Mouse (Mus musculus) layer of hippocampus, adult 2 months (tissue): Measurements from ENCODE around the gene Ugt1a2. TPM values are rescaled to one million over a fixed set of nuclear protein-coding genes. Genes with fewer than 3 reads are reported as not detected.
"Not testable (repeated sequence)": the region's sequence is repeated elsewhere in the genome, so short reads cannot be mapped to it uniquely, and the experiment has no call there.

Experiments used
- DNase-seq, 2 experiments: peaks; one replicate each; pipeline ENCODE4 v3.0.0; 2022; ENCODE audit warnings: low spot score in 2 of 2
- H3K27ac ChIP-seq: fragments of 200-600 bp; 2 replicates; pipeline ENCODE4 v1.8.1; 2022
- H3K4me3 ChIP-seq: fragments of 200-600 bp; 2 replicates; pipeline ENCODE4 v1.8.1; 2022; ENCODE audit warnings: mild to moderate bottlenecking
- CTCF ChIP-seq: fragments of 200-600 bp; conservative IDR thresholded peaks from 2 replicates; pipeline ENCODE4 v1.8.1; 2022; ENCODE audit warnings: antibody characterized with exemption, mild to moderate bottlenecking, moderate library complexity
- total RNA-seq, 2 experiments: library from RNA; stranded (reverse); gene quantifications; 2 replicates each; pipeline ENCODE4 v1.2.3; 2021

The Ugt1a2 gene
- total RNA-seq, 2 experiments from 2014 or later = not detected

GRCm38 (mm10) chr1:88223591-88223990 lies 23.2 kb downstream of the Ugt1a2 start:
- Histone ChIP-seq H3K4me3 (no peak overlapping the region), H3K27ac (no peak overlapping the region)
- DNase-seq = no peak
- TF ChIP-seq CTCF = no peak

- Histone ChIP-seq H3K4me3 (no peak overlapping the region), H3K27ac (no peak overlapping the region)
- no peak for DNase-seq
- TF ChIP-seq CTCF = no peak
These were observed 23.8 kb downstream of the Ugt1a2 start for GRCm38 (mm10) chr1:88224029-88224776.

DNA sequence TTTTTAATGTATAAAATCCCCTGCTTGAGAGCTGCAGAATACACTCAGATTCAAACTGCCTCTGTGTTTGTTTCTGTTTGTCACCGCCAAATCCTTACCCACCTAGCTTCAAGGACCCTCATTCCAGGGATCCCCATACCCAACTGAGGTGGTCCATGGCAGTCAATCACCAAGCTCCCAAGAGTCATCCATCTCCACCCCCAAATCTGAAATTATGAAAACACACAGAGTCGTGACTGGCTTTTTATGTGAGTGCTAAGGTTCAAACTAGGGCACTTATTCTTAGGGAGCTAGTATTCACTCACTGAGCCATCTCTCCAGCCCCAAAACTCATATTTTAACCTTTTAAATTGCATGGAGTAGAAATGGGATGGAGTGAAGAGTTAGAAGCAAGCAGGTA lies 24.9 kb downstream of the Ugt1a2 start:
- not testable (repeated sequence) for DNase-seq, H3K27ac ChIP-seq, H3K4me3 ChIP-seq

DNA sequence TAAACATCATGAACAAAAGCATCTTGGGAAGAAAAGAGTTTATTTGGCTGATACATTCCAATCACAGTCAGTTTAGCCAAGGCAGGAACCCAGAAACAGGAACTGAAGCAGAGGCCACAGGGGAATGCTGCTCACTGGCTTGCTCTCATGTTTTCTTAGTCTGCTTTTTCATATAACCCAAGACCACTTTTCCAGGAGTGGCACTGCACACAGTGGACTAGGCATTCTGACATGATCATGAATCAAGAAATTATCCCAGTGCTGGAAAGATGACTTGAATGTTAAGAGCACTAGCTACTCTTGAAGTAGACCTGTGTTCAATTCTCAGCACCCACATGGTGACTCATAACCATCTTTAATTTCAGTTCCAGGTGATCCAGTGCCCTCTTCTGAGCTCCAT lies 25.3 kb downstream of the Ugt1a2 start:
- TF ChIP-seq CTCF = no peak
- DNase-seq = no peak
- no peak overlapping the region for H3K27ac ChIP-seq
- no peak overlapping the region for H3K4me3 ChIP-seq

GRCm38 (mm10) chr1:88226670-88227379 lies 26.4 kb downstream of the Ugt1a2 start, which contains the start of gene Mroh2a:
Gene Mroh2a, plus strand, starts transcription at chr1:88226986.
- Histone ChIP-seq H3K4me3 (no peak within 1 kb of the TSS), H3K27ac (no peak within 1 kb of the TSS)
- DNase-seq = no peak
- no peak for TF ChIP-seq CTCF

- no peak overlapping the region for H3K27ac ChIP-seq
- no peak for DNase-seq
- TF ChIP-seq CTCF = no peak
- no peak overlapping the region for H3K4me3 ChIP-seq
These were observed 27.1 kb downstream of the Ugt1a2 start for GRCm38 (mm10) chr1:88227482-88227881.

DNA sequence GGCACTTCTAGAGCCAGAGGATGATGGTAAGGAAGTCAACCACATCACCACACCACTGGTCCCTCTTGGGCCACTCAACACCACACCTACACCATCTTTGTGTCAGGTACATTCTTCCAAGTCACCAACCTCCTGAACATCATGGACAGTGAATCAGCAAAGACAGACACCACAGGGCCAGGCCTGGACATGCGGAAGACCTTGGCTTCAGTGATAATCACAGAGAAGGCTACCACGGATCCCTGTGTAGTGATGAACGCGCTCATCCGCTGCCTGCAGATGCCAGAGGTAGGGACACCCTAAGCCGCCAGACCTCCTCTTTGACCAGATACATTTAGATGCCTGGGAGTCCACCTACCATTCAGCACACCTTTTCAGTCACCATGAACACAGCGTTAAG lies 27.7 kb downstream of the Ugt1a2 start:
- Histone ChIP-seq H3K27ac (no peak overlapping the region), H3K4me3 (no peak overlapping the region)
- no peak for DNase-seq
- TF ChIP-seq CTCF = no peak

DNA sequence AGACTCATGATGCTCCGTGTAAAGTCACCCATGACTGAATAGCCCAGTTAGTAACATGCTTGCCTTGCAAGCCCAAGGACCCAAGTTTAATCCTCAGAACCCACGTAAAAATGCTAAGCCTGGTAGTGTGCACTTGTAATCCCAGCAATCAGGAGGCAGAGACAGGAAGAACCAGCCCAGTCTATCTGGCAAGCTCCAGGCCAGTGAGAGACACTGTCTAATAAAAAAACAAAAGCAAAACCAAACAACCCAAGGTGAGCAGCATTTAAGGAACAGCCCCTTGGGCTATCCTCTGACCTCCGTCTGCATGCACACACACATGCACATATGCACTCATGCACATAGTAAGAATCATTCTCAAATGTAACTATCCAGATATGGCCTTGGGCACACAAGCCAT lies 29.2 kb downstream of the Ugt1a2 start:
- no peak overlapping the region for H3K4me3 ChIP-seq
- no peak for TF ChIP-seq CTCF
- DNase-seq = no peak

DNA sequence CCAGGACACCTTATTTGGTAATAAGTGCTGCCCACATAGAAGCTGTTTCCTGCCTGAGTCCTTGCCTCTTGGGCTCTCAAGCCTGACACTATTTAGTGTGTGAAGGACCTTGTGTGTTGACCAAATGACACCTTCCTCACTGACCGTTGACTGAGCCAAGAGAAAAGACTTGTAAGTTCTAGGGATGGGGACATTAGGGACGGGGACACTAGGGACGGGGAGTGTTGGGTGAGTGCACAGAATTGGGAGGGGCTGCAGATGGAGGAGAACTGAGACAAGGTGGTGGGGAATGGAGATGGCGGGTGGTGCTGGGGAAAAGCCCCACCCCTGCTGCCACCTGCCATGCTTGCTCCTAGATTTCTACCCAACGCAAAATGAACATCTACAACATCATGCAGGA lies 29.6 kb downstream of the Ugt1a2 start:
- H3K27ac ChIP-seq = no peak overlapping the region
- TF ChIP-seq CTCF = no peak
- DNase-seq = no peak
- H3K4me3 ChIP-seq = no peak overlapping the region

More for the DNA sequence above, 29.2 kb downstream of the Ugt1a2 start:
- no peak overlapping the region for H3K27ac ChIP-seq

GRCm38 (mm10) chr1:88230421-88230820 lies 30.0 kb downstream of the Ugt1a2 start:
- no peak for DNase-seq
- H3K27ac ChIP-seq = no peak overlapping the region
- no peak for TF ChIP-seq CTCF
- no peak overlapping the region for H3K4me3 ChIP-seq

GRCm38 (mm10) chr1:88230981-88231802 lies 30.8 kb downstream of the Ugt1a2 start:
- no peak for DNase-seq
- Histone ChIP-seq H3K4me3 (no peak overlapping the region), H3K27ac (no peak overlapping the region)
- no peak for TF ChIP-seq CTCF

- no peak for DNase-seq
- Histone ChIP-seq H3K4me3 (no peak overlapping the region), H3K27ac (no peak overlapping the region)
- no peak for TF ChIP-seq CTCF
These were observed 31.6 kb downstream of the Ugt1a2 start for GRCm38 (mm10) chr1:88231803-88232499.
